8 mouse cellular contexts compared by ENCODE assay signal in the genomic region with DNA sequence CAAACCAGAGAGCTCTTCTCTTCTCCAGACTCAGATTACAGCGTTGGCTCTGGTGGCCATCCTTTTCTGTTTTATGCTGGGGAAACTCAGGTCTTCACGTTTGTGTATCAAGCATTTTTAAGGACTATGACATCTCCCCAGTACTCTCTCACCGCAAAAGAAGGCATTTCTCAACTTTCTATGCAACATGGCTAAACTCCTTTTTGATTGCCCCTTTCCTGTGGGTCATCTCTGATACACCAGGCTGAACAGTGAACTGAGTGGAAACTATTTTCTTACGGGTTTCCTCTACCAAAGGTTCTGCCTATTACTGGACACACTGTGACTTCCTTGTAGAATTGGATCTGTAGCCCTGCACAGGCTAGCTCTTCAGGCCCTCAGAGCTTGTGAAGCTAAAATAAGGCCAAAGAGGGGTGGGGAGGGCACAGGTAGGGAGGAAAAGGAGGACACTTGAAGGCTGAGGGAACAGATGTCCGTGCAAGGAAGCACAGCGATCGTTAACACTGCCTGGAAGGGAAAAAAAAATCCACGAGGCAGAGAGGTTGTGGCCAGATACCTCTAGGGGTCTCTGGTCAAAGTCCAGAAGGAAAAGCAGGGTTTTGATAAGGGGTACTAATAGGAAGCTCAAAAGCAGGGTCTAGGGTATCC. TPM values are rescaled to one million over a fixed set of nuclear protein-coding genes. Genes with fewer than 3 reads are reported as not detected.
DNase-seq lines count a peak whose midpoint lies in the region; ATAC-seq and TF ChIP-seq lines count a peak whose summit lies in the region.

No protein-coding gene starts in this region.

- H3K4me2 ChIP-seq in embryonic facial prominence, embryonic 12.5 days (replicated peaks), result peak overlapping the region; percentile 61
- H3K4me2 ChIP-seq in hindbrain, embryonic 16.5 days (ENCODE audit: low read length), result peak overlapping the region; percentile 83

- H3K9ac ChIP-seq in embryonic facial prominence, embryonic 12.5 days, result peak overlapping the region; percentile 50
- peak overlapping the region; percentile 70 for H3K9ac ChIP-seq in hindbrain, embryonic 16.5 days (ENCODE audit: low read depth, low read length)

- H3K36me3 ChIP-seq in embryonic facial prominence, embryonic 12.5 days, result no peaks in the 10 kb centered on the region
- H3K36me3 ChIP-seq in hindbrain, embryonic 16.5 days (ENCODE audit: control insufficient read depth, insufficient read depth, low read length), result no peaks in the 10 kb centered on the region
- H3K36me3 ChIP-seq in midbrain, embryonic 10.5 days, result no peaks in the 10 kb centered on the region

- peak overlapping the region; percentile 48 for H3K4me3 ChIP-seq in left cerebral cortex, adult 2 months
- H3K4me3 ChIP-seq in embryonic facial prominence, embryonic 12.5 days, result peak overlapping the region; percentile 93
- peak overlapping the region; percentile 49 for H3K4me3 ChIP-seq in hindbrain, embryonic 16.5 days (ENCODE audit: low read length)
- H3K4me3 ChIP-seq in midbrain, embryonic 10.5 days, result peak overlapping the region; percentile 93

- H3K27ac ChIP-seq in left cerebral cortex, adult 2 months, result peak overlapping the region; percentile 89
- H3K27ac ChIP-seq in embryonic facial prominence, embryonic 12.5 days, result peak overlapping the region; percentile 75
- H3K27ac ChIP-seq in hindbrain, embryonic 16.5 days (ENCODE audit: low read depth, low read length), result peak overlapping the region; percentile 88
- H3K27ac ChIP-seq in midbrain, embryonic 10.5 days (replicated peaks), result peak overlapping the region; percentile 95

- H3K27me3 ChIP-seq in embryonic facial prominence, embryonic 12.5 days, result no peaks in the 10 kb centered on the region
- H3K27me3 ChIP-seq in hindbrain, embryonic 16.5 days (replicated peaks; ENCODE audit: control insufficient read depth, insufficient read depth, low read length), result no peaks in the 10 kb centered on the region
- H3K27me3 ChIP-seq in midbrain, embryonic 10.5 days (ENCODE audit: low read depth, poor library complexity, severe bottlenecking), result no peaks in the 10 kb centered on the region

- intact Hi-C loops in left cerebral cortex, adult 2 months (cut with DNase I), result no loop called here
- intact Hi-C loops in left cerebral cortex, postnatal 10 days (cut with DNase I), result loop anchor here (5.0 kb wide), 2 partner anchors 34 to 66 kb away; no protein-coding TSS in a partner anchor

- 28% methylated on average over 8 of the region's 8 CpGs for WGBS in embryonic facial prominence, embryonic 12.5 days
- 29% methylated on average over 8 of the region's 8 CpGs for WGBS in hindbrain, embryonic 16.5 days
- WGBS in midbrain, embryonic 10.5 days, result 32% methylated on average over 8 of the region's 8 CpGs

- peaks cover 15% of the 10 kb centered on the region; the same call in 1 of the 2 replicates for H3K4me1 ChIP-seq in embryonic facial prominence, embryonic 12.5 days
- H3K4me1 ChIP-seq in hindbrain, embryonic 16.5 days (ENCODE audit: control insufficient read depth, insufficient read depth, low read depth, low read length), result peaks cover 10% of the 10 kb centered on the region
- peaks cover 21% of the 10 kb centered on the region for H3K4me1 ChIP-seq in midbrain, embryonic 10.5 days

- H3K9me3 ChIP-seq in embryonic facial prominence, embryonic 12.5 days, result no peaks in the 10 kb centered on the region
- H3K9me3 ChIP-seq in hindbrain, embryonic 16.5 days (ENCODE audit: control insufficient read depth, low read length), result no peaks in the 10 kb centered on the region
- no peaks in the 10 kb centered on the region for H3K9me3 ChIP-seq in midbrain, embryonic 10.5 days (replicated peaks)

- no peak for DNase-seq in left cerebral cortex, adult 2 months (ENCODE audit: extremely low spot score in 1 of 2, low spot score in 2 of 2)
- no peak for DNase-seq in left cerebral cortex, postnatal 10 days (ENCODE audit: extremely low spot score in 1 of 2, low spot score in 2 of 2)
- no peak for DNase-seq in midbrain, embryonic 10.5 days (ENCODE audit: low spot score)
- no peak for DNase-seq in c-Kit-positive CD71-positive TER-119-positive erythroid progenitor cells, embryonic 14.5 days (ENCODE audit: low spot score)
- no peak for DNase-seq in adrenal gland, postnatal 10 days
- DNase-seq in cerebellum, adult 11 months, result no peak

- no peak; the same call in 1 of the 2 replicates for TF ChIP-seq CTCF in left cerebral cortex, adult 2 months (IDR thresholded peaks at IDR 0.05)

- peak; percentile 11; the same call in 1 of the 2 replicates for ATAC-seq in embryonic facial prominence, embryonic 12.5 days (ENCODE audit: insufficient number of reproducible peaks, insufficient read depth, low FRiP score, low TSS enrichment)
- no peak for ATAC-seq in hindbrain, embryonic 16.5 days

RNA-seq across cellular contexts. Expression of gene Nptn, which starts 0.6 kb away (rescaled TPM):
- total RNA-seq in left cerebral cortex, adult 2 months (2021), result 100 to 1,000 TPM; 951 to 958 TPM
- total RNA-seq in left cerebral cortex, postnatal 10 days (2021), result 100 to 1,000 TPM; 810 to 816 TPM
- polyA plus RNA-seq in embryonic facial prominence, embryonic 12.5 days (2016; fragmentation: Nextera tagmentation; extraction: Ambion mirVana), result 76.7 and 76.8 TPM in 2 replicates
- 216 and 258 TPM in 2 replicates for polyA plus RNA-seq in hindbrain, embryonic 16.5 days (2015; fragmentation: Nextera tagmentation; extraction: Ambion mirVana)
- 52.5 and 55.2 TPM in 2 replicates for polyA plus RNA-seq in midbrain, embryonic 10.5 days (2016; fragmentation: Nextera tagmentation; extraction: Ambion mirVana)
- total RNA-seq in adrenal gland, postnatal 10 days (2021), result 100 to 1,000 TPM; 172 to 178 TPM

RNA-seq across cellular contexts. Expression of gene Cd276, which starts 26.2 kb away (rescaled TPM):
- 1 to 10 TPM; 7.3 to 8.0 TPM for total RNA-seq in left cerebral cortex, adult 2 months (2021)
- total RNA-seq in left cerebral cortex, postnatal 10 days (2021), result 10 to 100 TPM; 21.1 to 24.5 TPM
- 56.3 and 57.3 TPM in 2 replicates for polyA plus RNA-seq in embryonic facial prominence, embryonic 12.5 days (2016; fragmentation: Nextera tagmentation; extraction: Ambion mirVana)
- polyA plus RNA-seq in hindbrain, embryonic 16.5 days (2015; fragmentation: Nextera tagmentation; extraction: Ambion mirVana), result 24.6 and 33.7 TPM in 2 replicates
- 24.5 and 26.0 TPM in 2 replicates for polyA plus RNA-seq in midbrain, embryonic 10.5 days (2016; fragmentation: Nextera tagmentation; extraction: Ambion mirVana)
- 10 to 100 TPM; 16.2 to 20.9 TPM for total RNA-seq in adrenal gland, postnatal 10 days (2021)

Comparison
In these comparisons a context has a peak if more than half of its experiments do, and no peak if none do; other contexts are left out.
1. RNA of gene Nptn, which starts 0.6 kb away (total RNA-seq): 951 to 958 TPM in left cerebral cortex, adult 2 months and 810 to 816 TPM in left cerebral cortex, postnatal 10 days; 172 to 178 TPM in adrenal gland, postnatal 10 days; every median in the first group is over 4 times any median in the second.
2. Peak in every context shown above with its lines, with median percentiles within 50 percentile points of each other: H3K27ac ChIP-seq and H3K4me3 ChIP-seq.